Mouse (Mus musculus): ENCODE data around the gene 4930523C07Rik.

DNA sequence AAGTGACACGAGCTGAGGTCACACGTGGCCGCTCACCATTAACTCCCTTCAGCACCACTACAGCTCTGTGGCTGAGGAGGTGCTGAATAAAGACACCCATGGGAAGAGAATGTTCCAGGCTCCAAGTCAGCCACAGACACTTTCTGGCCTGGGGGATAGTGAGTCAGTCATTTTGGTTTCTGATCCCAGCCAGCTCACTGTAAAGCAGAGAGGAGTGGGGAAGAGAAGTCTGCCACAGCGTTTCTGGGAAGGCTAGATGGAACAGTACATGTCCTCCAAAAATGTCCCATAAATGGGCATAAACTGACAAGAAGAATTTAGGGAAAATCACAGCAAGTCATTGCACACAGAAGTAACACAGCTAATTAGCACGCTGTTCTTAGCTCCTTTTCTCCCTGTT lies 56.8 kb downstream of the 4930523C07Rik start:
- TF ChIP-seq CTCF (IDR thresholded peaks at IDR 0.05; ENCODE audit: extremely low read depth, insufficient read depth, insufficient read length, insufficient replicate concordance) (no peak), POLR2A (IDR thresholded peaks at IDR 0.05; ENCODE audit: low read depth, low read length) (no peak)

Data from spleen, adult 2 months (tissue).